Mouse (Mus musculus): ENCODE measurements around the gene Pus3. TPM values are rescaled to one million over a fixed set of nuclear protein-coding genes. Genes with fewer than 3 reads are reported as not detected.
"Not testable (repeated sequence)": the region's sequence is repeated elsewhere in the genome, so short reads cannot be mapped to it uniquely, and the experiment has no call there.

Gene Pus3
- polyA plus RNA-seq, 1 experiment, result 4.2 TPM

GRCm38 (mm10) chr9:35611841-35612240 is 53.4 kb downstream of the Pus3 start, which contains the start of gene Pate4:
Pate4 (minus strand) TSS chr9:35611941.
- H3K4me2 ChIP-seq (ENCODE audit: low read depth), result no peak within 1 kb of the TSS
- H3K27me3 ChIP-seq (ENCODE audit: control insufficient read depth, insufficient read depth, insufficient read length), result no peaks in the 10 kb centered on the region
- TF ChIP-seq CEBPB (IDR thresholded peaks at IDR 0.05; ENCODE audit: insufficient read depth, poor library complexity, severe bottlenecking) (no peak), REST (IDR thresholded peaks at IDR 0.05; ENCODE audit: insufficient read depth, insufficient read length) (no peak), SRF (IDR thresholded peaks at IDR 0.05; ENCODE audit: control insufficient read depth, insufficient read length, low read depth) (no peak), MYOG (IDR thresholded peaks at IDR 0.05; ENCODE audit: control insufficient read depth in 1 of 3, insufficient read depth in 1 of 3, insufficient read length in 2 of 3, low read depth in 2 of 3) (no peak), POLR2A (IDR thresholded peaks at IDR 0.05; ENCODE audit: insufficient read length, low read depth) (no peak), POLR2AphosphoS2 (IDR thresholded peaks at IDR 0.05; ENCODE audit: insufficient read length, low read depth) (no peak), E2F4 (IDR thresholded peaks at IDR 0.05; ENCODE audit: insufficient read depth) (no peak), MAX (IDR thresholded peaks at IDR 0.05; ENCODE audit: low read depth) (no peak), TCF12 (IDR thresholded peaks at IDR 0.05; ENCODE audit: insufficient read depth, poor library complexity, severe bottlenecking) (no peak), TCF3 (IDR thresholded peaks at IDR 0.05; ENCODE audit: insufficient read length, low read depth) (no peak), MYOD1 (IDR thresholded peaks at IDR 0.05; ENCODE audit: control insufficient read depth in 1 of 3, insufficient read length in 2 of 3, low read depth in 2 of 3) (no peak), USF1 (IDR thresholded peaks at IDR 0.05; ENCODE audit: low read depth) (no peak)
- no peak within 1 kb of the TSS for H3ac ChIP-seq (ENCODE audit: control insufficient read depth, insufficient read length)
- no peaks in the 10 kb centered on the region for H3K79me2 ChIP-seq (ENCODE audit: control insufficient read depth, insufficient read depth)
- no peak within 1 kb of the TSS for H3K4me3 ChIP-seq
- no peaks in the 10 kb centered on the region for H3K36me3 ChIP-seq (ENCODE audit: control insufficient read depth, insufficient read depth)

GRCm38 (mm10) chr9:35614005-35614404 is 55.6 kb downstream of the Pus3 start:
- Histone ChIP-seq H3K36me3 (ENCODE audit: control insufficient read depth, insufficient read depth) (no peaks in the 10 kb centered on the region), H3K27me3 (ENCODE audit: control insufficient read depth, insufficient read depth, insufficient read length) (no peaks in the 10 kb centered on the region), H3K4me3 (no peak overlapping the region), H3K4me2 (ENCODE audit: low read depth) (no peak overlapping the region), H3K79me2 (ENCODE audit: control insufficient read depth, insufficient read depth) (no peaks in the 10 kb centered on the region), H3ac (ENCODE audit: control insufficient read depth, insufficient read length) (no peak overlapping the region)
- TF ChIP-seq MYOG (IDR thresholded peaks at IDR 0.05; ENCODE audit: control insufficient read depth in 1 of 3, insufficient read depth in 1 of 3, insufficient read length in 2 of 3, low read depth in 2 of 3), result no peak
- TF ChIP-seq TCF3 (IDR thresholded peaks at IDR 0.05; ENCODE audit: insufficient read length, low read depth), result no peak
- no peak for TF ChIP-seq MYOD1 (IDR thresholded peaks at IDR 0.05; ENCODE audit: control insufficient read depth in 1 of 3, insufficient read length in 2 of 3, low read depth in 2 of 3)
- TF ChIP-seq TCF12 (IDR thresholded peaks at IDR 0.05; ENCODE audit: insufficient read depth, poor library complexity, severe bottlenecking), result no peak
- no peak for TF ChIP-seq POLR2A (IDR thresholded peaks at IDR 0.05; ENCODE audit: insufficient read length, low read depth)
- no peak for TF ChIP-seq CEBPB (IDR thresholded peaks at IDR 0.05; ENCODE audit: insufficient read depth, poor library complexity, severe bottlenecking)

- H3K4me2 ChIP-seq (ENCODE audit: low read depth); H3K36me3 ChIP-seq (ENCODE audit: control insufficient read depth, insufficient read depth); H3K4me3 ChIP-seq; H3K79me2 ChIP-seq (ENCODE audit: control insufficient read depth, insufficient read depth); H3K27me3 ChIP-seq (ENCODE audit: control insufficient read depth, insufficient read depth, insufficient read length); H3ac ChIP-seq (ENCODE audit: control insufficient read depth, insufficient read length): not testable (repeated sequence)
Observed at GRCm38 (mm10) chr9:35616784-35617183, 58.4 kb downstream of the Pus3 start.

Other genes with a start within 250 kb of the Pus3 start
- gene Cdon, start 137.5 kb upstream of the Pus3 start, polyA plus RNA-seq (2012; fragmentation: generic; extraction: Trizol), result 49.9 TPM
- not detected for gene Gm1113, start 40.3 kb upstream of the Pus3 start, polyA plus RNA-seq (2012; fragmentation: generic; extraction: Trizol)
- gene Ddx25, start 67 bp upstream of the Pus3 start, polyA plus RNA-seq (2012; fragmentation: generic; extraction: Trizol), result not detected
- 0.24 TPM for gene Pate2, start 11.7 kb downstream of the Pus3 start, polyA plus RNA-seq (2012; fragmentation: generic; extraction: Trizol)
- gene Hyls1, start 11.8 kb downstream of the Pus3 start, polyA plus RNA-seq (2012; fragmentation: generic; extraction: Trizol), result 5.1 TPM
- gene Pate4, start 53.3 kb downstream of the Pus3 start, polyA plus RNA-seq (2012; fragmentation: generic; extraction: Trizol), result not detected
- not detected for gene Pate3, start 89.6 kb downstream of the Pus3 start, polyA plus RNA-seq (2012; fragmentation: generic; extraction: Trizol)
- gene Pate1, start 128.8 kb downstream of the Pus3 start, polyA plus RNA-seq (2012; fragmentation: generic; extraction: Trizol), result 0.13 TPM
- gene Gm17677, start 182.5 kb downstream of the Pus3 start, polyA plus RNA-seq (2012; fragmentation: generic; extraction: Trizol), result not detected
- not detected for gene Gm17727, start 219.5 kb downstream of the Pus3 start, polyA plus RNA-seq (2012; fragmentation: generic; extraction: Trizol)
- gene Gm27235, start 231.5 kb downstream of the Pus3 start, polyA plus RNA-seq (2012; fragmentation: generic; extraction: Trizol), result not detected
- not detected for gene D730048I06Rik, start 231.5 kb downstream of the Pus3 start, polyA plus RNA-seq (2012; fragmentation: generic; extraction: Trizol)

Data from myocyte (in vitro differentiated cells).